Mouse (Mus musculus) macrophage (primary cell): ENCODE results near the gene Ltbp1. TPM values are rescaled to one million over a fixed set of nuclear protein-coding genes. Genes with fewer than 3 reads are reported as not detected.
"Not testable (repeated sequence)": the region's sequence is repeated elsewhere in the genome, so short reads cannot be mapped to it uniquely, and the experiment has no call there.

Source experiments
- H3K27ac ChIP-seq: fragments of 350-480 bp; formaldehyde crosslinking; 2 replicates; pipeline ENCODE4 v1.9.0; 2021
- H3K36me3 ChIP-seq: fragments of 350-480 bp; formaldehyde crosslinking; 2 replicates; pipeline ENCODE4 v1.9.0; 2021; ENCODE audit errors: inconsistent target
- H3K4me3 ChIP-seq: fragments of 350-480 bp; formaldehyde crosslinking; 2 replicates; pipeline ENCODE4 v1.9.0; 2021; ENCODE audit errors: inconsistent target
- H3K79me2 ChIP-seq: fragments of 350-480 bp; formaldehyde crosslinking; 2 replicates; pipeline ENCODE4 v1.9.0; 2021; ENCODE audit errors: inconsistent target
- WGBS: methylation state at CpG from one replicate; pipeline ENCODE4 v1.1.7; 2026; ENCODE audit warnings: inconsistent platforms; ENCODE audit not compliant: missing documents; 5-methylcytosine and 5-hydroxymethylcytosine counted together
- polyA plus RNA-seq: library from polyadenylated mRNA; stranded (reverse); fragments of 250-400 nt; gene quantifications from 3 replicates; pipeline ENCODE4 v1.2.4, GENCODE M21; 2018; ENCODE audit warnings: inconsistent platforms

Gene Ltbp1
- polyA plus RNA-seq, 1 experiment from 2014 or later: 0.23 TPM

- Histone ChIP-seq H3K36me3 (no peaks in the 10 kb centered on the region), H3K79me2 (no peaks in the 10 kb centered on the region), H3K27ac (no peak overlapping the region), H3K4me3 (no peak overlapping the region)
- WGBS: 100% methylated on average over 2 of the region's 2 CpGs
These were observed 134.4 kb downstream of the Ltbp1 start for GRCm38 (mm10) chr17:75139731-75140130.

GRCm38 (mm10) chr17:75142845-75143244 lies 137.5 kb downstream of the Ltbp1 start:
- not testable (repeated sequence) for H3K79me2 ChIP-seq, H3K4me3 ChIP-seq, H3K27ac ChIP-seq, H3K36me3 ChIP-seq
- whole genome bisulfite sequencing: 74% methylated on average over 6 of the region's 7 CpGs

- no peak overlapping the region for H3K4me3 ChIP-seq
- H3K27ac ChIP-seq: no peak overlapping the region
- no peaks in the 10 kb centered on the region for H3K79me2 ChIP-seq
- H3K36me3 ChIP-seq: no peaks in the 10 kb centered on the region
- WGBS: 97% methylated on average over 6 of the region's 6 CpGs
These were observed 138.6 kb downstream of the Ltbp1 start for GRCm38 (mm10) chr17:75143927-75144326.

- no peaks in the 10 kb centered on the region for H3K36me3 ChIP-seq
- H3K27ac ChIP-seq: no peak overlapping the region
- WGBS: 16% methylated on average over 4 of the region's 4 CpGs
These were observed 141.8 kb downstream of the Ltbp1 start for GRCm38 (mm10) chr17:75147218-75147617.

GRCm38 (mm10) chr17:75151800-75152199 lies 146.4 kb downstream of the Ltbp1 start:
- 96% methylated on average over 9 of the region's 9 CpGs for WGBS
- no peaks in the 10 kb centered on the region for H3K79me2 ChIP-seq
- no peaks in the 10 kb centered on the region for H3K36me3 ChIP-seq
- H3K27ac ChIP-seq: no peak overlapping the region
- H3K4me3 ChIP-seq: no peak overlapping the region

More at GRCm38 (mm10) chr17:75147218-75147617, 141.8 kb downstream of the Ltbp1 start:
- no peaks in the 10 kb centered on the region for H3K79me2 ChIP-seq
- no peak overlapping the region for H3K4me3 ChIP-seq

GRCm38 (mm10) chr17:75153088-75153487 lies 147.7 kb downstream of the Ltbp1 start:
- Histone ChIP-seq H3K36me3 (no peaks in the 10 kb centered on the region), H3K27ac (no peak overlapping the region), H3K4me3 (no peak overlapping the region), H3K79me2 (no peaks in the 10 kb centered on the region)
- WGBS: 66% methylated on average over 6 of the region's 6 CpGs

GRCm38 (mm10) chr17:75158385-75158784 lies 153.0 kb downstream of the Ltbp1 start:
- no peak overlapping the region for H3K27ac ChIP-seq
- H3K36me3 ChIP-seq: no peaks in the 10 kb centered on the region
- no peak overlapping the region for H3K4me3 ChIP-seq
- no peaks in the 10 kb centered on the region for H3K79me2 ChIP-seq
- WGBS: 96% methylated on average over 6 of the region's 6 CpGs

- no peaks in the 10 kb centered on the region for H3K79me2 ChIP-seq
- no peak overlapping the region for H3K27ac ChIP-seq
- H3K36me3 ChIP-seq: no peaks in the 10 kb centered on the region
- no peak overlapping the region for H3K4me3 ChIP-seq
- 91% methylated on average over 8 of the region's 8 CpGs for WGBS
These were observed 153.9 kb downstream of the Ltbp1 start for GRCm38 (mm10) chr17:75159066-75159787.

GRCm38 (mm10) chr17:75161062-75161461 lies 155.7 kb downstream of the Ltbp1 start:
- Histone ChIP-seq H3K36me3 (no peaks in the 10 kb centered on the region), H3K27ac (no peak overlapping the region), H3K79me2 (no peaks in the 10 kb centered on the region), H3K4me3 (no peak overlapping the region)
- WGBS: 91% methylated on average over 10 of the region's 10 CpGs

GRCm38 (mm10) chr17:75161931-75162330 lies 156.6 kb downstream of the Ltbp1 start:
- 84% methylated on average over 4 of the region's 4 CpGs for WGBS
- Histone ChIP-seq H3K79me2 (no peaks in the 10 kb centered on the region), H3K27ac (no peak overlapping the region), H3K4me3 (no peak overlapping the region), H3K36me3 (no peaks in the 10 kb centered on the region)

GRCm38 (mm10) chr17:75164566-75164965 lies 159.2 kb downstream of the Ltbp1 start:
- Histone ChIP-seq H3K4me3 (no peak overlapping the region), H3K27ac (no peak overlapping the region), H3K36me3 (no peaks in the 10 kb centered on the region), H3K79me2 (no peaks in the 10 kb centered on the region)
- 80% methylated on average over 5 of the region's 5 CpGs for WGBS

- no peak overlapping the region for H3K27ac ChIP-seq
- H3K79me2 ChIP-seq: no peaks in the 10 kb centered on the region
- no peak overlapping the region for H3K4me3 ChIP-seq
- 82% methylated on average over 3 of the region's 3 CpGs for WGBS
- H3K36me3 ChIP-seq: no peaks in the 10 kb centered on the region
These were observed 163.3 kb downstream of the Ltbp1 start for GRCm38 (mm10) chr17:75168572-75169200.

GRCm38 (mm10) chr17:75171659-75172058 lies 166.3 kb downstream of the Ltbp1 start:
- 37% methylated on average over 7 of the region's 7 CpGs for WGBS
- H3K36me3 ChIP-seq: no peaks in the 10 kb centered on the region
- H3K4me3 ChIP-seq: no peak overlapping the region
- no peaks in the 10 kb centered on the region for H3K79me2 ChIP-seq
- no peak overlapping the region for H3K27ac ChIP-seq

- Histone ChIP-seq H3K79me2 (no peaks in the 10 kb centered on the region), H3K27ac (no peak overlapping the region), H3K4me3 (no peak overlapping the region), H3K36me3 (no peaks in the 10 kb centered on the region)
- WGBS: 94% methylated on average over 7 of the region's 7 CpGs
These were observed 167.4 kb downstream of the Ltbp1 start for GRCm38 (mm10) chr17:75172685-75173205.

- Histone ChIP-seq H3K4me3 (no peak overlapping the region), H3K36me3 (no peaks in the 10 kb centered on the region), H3K79me2 (no peaks in the 10 kb centered on the region), H3K27ac (no peak overlapping the region)
- 75% methylated on average over 3 of the region's 3 CpGs for WGBS
These were observed 169.1 kb downstream of the Ltbp1 start for GRCm38 (mm10) chr17:75174501-75174900.
